Mouse (Mus musculus): ENCODE measurements around the gene Kcnq2.

- TF ChIP-seq CTCF (IDR thresholded peaks at IDR 0.05; ENCODE audit: insufficient read depth, low read depth, low read length) (no peak), POLR2A (IDR thresholded peaks at IDR 0.05; ENCODE audit: insufficient read depth, low read depth, low read length) (no peak)
These were observed 7.6 kb upstream of the Kcnq2 start for GRCm38 (mm10) chr2:181142703-181143135.
